Mouse (Mus musculus) lung, postnatal 25 days (tissue): ENCODE data around the gene Oser1.
A peak's percentile ranks its signal among the peaks of the same experiment; 100 is the strongest.
"Not testable (repeated sequence)": the region's sequence is repeated elsewhere in the genome, so short reads cannot be mapped to it uniquely, and the experiment has no call there.

Experiments
- DNase-seq: peaks from one replicate; pipeline ENCODE4 v3.0.0; 2022; ENCODE audit warnings: low spot score

Gene Oser1

GRCm38 (mm10) chr2:163424597-163424996 is at the start of gene Oser1:
TSS of gene Oser1 (minus strand) at chr2:163424697.
- no peak for DNase-seq

DNA sequence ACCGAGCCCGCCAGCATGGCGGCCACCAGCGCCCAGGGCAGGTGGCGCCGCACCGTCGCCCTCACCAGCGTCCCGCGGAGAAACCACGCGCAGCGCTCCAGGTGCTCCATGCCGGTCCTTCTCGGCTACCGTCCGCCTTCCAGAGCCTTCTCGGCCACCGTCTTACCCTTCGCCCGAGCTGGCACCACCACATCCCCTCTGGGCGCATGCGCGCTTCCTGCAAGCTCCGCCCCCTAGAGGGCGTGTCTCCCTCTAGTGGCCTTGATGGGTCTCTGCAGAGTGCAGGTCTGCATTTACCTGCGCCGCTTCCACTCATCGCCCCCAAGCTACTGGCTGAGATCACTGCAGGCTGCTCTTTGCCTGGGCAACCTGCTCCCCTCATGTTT is 48.0 kb upstream of the Oser1 start, which contains the start of gene Fitm2:
Fitm2 (minus strand) TSS at position 164 of the 386 bp plus-strand sequence.
- peak; percentile 95 for DNase-seq

DNA sequence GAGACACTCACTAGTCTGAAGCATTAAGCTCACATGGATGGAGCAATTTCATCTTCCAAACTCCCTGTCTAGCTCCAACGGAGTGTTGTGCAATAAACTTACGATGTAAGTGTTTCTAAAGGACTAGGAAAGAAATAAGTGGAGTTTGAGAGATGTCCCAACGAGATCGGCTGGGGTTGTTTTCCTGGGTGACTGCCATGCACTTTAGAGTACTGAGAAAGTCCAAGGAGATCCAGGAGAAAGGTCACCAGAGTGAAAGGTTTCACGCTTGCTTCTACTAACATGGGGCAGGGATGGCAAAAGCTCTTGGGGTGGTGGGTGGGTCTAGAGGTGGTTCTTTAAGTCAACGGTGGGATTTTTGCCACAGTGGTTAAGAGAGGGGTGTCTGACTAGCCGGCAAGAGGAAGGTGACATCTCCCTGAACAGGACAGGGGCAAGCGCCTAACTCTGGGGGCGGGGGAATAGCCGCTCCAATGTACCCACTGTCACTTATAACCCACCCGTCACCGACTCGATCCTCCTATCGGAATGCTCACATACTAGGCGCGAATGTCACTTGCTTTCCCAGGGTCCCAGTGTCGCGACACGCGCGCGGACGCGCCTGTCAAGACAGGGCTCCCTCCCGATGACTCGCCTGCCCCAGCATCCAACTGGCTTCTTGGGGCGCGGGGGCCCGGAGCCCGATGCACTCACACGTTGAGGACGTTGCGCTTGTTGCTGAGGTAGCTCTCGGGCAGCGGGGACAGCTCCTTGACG is 47.4 kb upstream of the Oser1 start:
- DNase-seq: peak; percentile 78

GRCm38 (mm10) chr2:163471136-163471535 is 46.6 kb upstream of the Oser1 start:
- DNase-seq: no peak

DNA sequence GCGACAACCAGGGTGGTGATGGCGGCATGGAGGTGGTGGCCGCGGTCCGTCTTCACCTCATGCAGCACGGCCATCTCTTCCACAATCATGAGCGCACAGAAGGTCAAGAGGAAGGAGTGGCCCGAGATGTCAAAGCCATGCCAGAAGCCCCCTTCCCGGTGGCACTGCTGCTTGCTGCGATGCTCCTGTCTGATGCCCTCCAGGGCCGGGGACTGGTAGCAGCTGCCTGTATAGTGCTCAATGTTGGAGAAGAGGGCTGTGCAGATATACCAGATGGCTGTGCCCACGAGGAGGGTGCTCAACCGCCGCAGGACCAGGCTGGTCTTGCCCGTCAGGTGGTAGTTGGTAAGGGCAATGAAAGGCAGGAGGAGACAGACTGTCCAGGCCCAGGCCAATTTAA is 45.2 kb upstream of the Oser1 start:
- no peak for DNase-seq

DNA sequence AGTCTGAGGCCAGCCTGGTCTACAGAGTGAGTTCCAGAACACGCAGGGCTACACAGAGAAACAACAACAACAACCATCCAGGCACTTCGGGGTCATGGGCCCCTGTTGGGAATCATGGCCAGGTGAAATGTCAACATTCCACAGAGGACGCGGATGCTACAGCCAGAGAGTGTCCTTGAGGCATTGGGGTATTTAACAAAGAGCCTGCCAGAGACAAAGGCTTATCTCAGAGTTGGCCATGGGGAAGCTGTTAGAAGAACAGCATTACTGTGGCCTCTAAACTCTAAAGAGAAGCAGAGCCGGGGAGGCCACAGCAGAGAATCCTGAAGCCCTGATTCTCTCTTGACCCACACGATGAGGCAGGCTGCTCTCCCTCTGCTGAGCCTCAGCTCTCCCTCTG is 44.4 kb upstream of the Oser1 start:
- no peak for DNase-seq

GRCm38 (mm10) chr2:163467585-163467984 is 43.1 kb upstream of the Oser1 start:
- no peak for DNase-seq

DNA sequence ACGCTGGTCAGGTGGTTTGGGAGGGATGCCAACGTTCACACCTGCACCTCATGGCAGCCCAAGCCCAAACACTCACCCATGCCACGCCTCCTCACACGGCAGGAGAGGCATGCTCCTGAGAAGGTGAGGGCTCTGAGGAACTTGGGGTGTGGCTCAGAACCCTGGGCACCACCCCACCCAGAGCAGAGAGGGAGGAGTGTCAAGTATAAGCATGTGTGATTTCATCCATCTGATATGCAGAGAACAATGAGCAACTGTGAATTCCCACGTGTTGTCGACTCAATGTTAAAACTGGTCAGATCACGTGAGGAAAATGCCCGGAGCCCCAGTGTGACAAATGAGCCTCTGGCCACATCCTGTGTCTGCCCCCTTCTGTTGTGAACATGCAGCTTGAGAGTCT is 42.3 kb upstream of the Oser1 start:
- peak; percentile 60 for DNase-seq

DNA sequence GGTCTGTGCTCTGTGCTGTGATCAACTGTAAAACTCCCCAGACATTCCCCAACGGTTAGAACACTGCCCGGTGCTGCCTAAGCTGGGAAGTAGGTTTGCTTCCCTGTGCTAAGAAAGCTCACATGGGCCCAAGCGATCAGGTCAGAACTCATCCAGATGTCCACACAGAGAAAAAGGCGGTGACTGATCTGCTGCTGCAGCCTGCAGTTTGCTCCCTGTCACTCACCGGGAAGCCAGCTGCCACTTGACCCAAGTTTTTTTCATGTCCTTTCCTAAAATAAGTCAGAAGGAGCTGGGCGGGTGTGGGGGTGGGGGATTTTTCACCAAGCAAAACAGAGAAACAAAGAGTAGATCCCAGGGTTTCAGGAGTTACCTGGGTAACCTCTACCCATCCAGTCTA is 40.1 kb upstream of the Oser1 start:
- DNase-seq: no peak

- no peak for DNase-seq
Observed at GRCm38 (mm10) chr2:163463998-163464397, 39.5 kb upstream of the Oser1 start.

DNA sequence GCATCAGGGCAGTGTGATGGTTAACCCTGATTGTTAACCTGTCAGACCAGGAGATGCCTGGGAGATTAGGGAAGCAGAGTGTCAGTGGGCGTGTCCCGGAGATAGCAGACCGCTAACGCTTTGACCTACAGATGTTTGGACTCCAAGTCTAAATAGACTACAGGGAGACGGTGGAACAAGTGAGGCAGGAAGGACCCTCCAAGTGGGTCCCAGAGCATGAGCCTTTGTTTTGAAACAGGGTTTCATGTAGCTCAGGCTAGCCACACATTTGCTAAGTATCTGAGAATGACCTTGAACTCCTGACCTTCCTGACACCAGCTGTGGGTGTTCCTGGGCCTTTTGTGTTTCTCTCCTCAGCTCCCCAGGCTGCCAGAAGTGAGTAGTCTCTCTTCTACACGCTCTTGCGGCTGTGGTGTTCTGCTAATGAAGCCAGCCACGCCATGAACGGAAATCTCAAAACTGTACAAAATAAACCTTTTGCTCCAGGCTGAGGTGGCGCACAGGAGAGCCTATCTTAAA is 38.8 kb upstream of the Oser1 start:
- no peak for DNase-seq

DNA sequence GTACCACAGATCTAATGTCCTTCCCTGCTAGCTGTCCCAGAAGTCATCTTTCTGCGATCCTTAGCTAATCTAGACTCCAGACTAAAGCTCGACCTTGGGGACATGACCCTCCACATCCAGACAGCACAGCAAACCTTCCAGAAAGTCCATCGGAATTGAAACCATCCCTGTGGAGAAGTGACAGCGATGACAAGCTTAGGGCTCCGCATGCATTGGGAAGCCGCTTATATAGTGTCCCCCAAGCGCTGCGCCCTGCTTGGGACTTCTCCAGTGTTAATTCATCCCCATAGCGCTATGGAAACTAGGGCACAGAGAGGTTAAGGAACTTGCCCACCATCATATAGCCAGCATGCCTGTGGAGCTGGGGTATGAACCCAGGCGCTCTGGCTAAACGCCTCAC is 38.3 kb upstream of the Oser1 start:
- no peak for DNase-seq

- no peak for DNase-seq
Observed at GRCm38 (mm10) chr2:163462386-163462785, 37.9 kb upstream of the Oser1 start.

DNA sequence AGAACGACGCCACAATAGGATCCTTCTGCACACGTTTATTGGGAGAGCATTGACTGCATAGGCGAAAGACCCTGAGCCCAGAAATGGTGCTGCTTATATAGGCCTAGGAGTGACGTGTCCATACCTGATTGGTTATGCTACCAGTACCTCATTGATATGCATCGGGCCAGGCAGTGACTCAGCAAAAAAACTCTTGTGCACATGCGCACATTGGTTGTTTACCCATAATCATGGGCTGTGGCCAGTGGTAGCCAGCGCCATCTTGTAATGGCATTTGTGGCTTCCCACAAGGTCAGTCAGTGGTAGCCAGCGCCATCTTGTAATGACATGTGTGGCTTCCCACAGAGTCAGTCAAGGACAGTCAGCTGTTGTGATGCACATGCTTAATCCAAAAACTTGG is 36.8 kb upstream of the Oser1 start:
- DNase-seq: not testable (repeated sequence)

DNA sequence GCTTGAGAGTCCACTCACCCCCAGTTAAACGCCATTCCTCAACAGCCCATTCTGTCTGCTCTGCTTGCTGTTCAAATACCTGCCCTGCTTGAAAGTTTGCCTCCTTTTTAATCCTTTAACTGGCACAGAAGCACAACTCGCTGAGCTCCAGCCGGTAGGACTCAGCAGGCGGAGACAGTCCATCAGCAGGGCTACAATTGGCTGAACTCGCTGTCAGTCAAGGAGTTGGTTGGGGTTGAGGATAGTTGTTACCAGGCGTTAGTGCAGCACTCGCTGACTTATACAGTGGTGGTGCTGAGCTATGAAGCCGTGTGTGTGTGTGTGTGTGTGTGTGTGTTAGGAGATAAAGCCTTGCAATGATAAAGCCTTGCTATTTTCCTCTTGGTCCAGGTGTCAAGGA is 36.1 kb upstream of the Oser1 start:
- DNase-seq: no peak

- no peak for DNase-seq
Observed at GRCm38 (mm10) chr2:163459380-163459779, 34.9 kb upstream of the Oser1 start.

- no peak for DNase-seq
Observed at GRCm38 (mm10) chr2:163458539-163459265, 34.2 kb upstream of the Oser1 start.

- no peak for DNase-seq
Observed at GRCm38 (mm10) chr2:163453378-163453777, 28.9 kb upstream of the Oser1 start.

DNA sequence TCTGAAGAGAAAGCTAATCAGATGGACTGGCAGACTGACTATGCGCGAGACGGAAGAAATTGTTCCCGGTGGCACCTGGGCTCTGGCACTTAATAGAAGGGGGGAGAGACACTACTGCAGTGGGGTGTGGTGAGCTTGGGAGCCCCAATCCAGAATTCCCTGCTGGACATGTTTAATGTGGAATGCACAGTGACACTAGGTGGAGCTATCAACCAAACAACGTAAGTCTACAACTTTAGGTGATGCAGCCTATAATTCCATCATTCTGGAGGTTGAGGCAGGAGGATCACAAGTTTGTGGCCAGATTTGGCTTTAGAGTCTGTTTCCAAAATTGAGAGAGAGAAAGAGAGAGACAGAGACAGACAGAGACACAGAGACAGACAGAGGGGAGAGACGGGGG is 28.2 kb upstream of the Oser1 start:
- DNase-seq: no peak

GRCm38 (mm10) chr2:163450668-163451295 is 26.3 kb upstream of the Oser1 start:
- no peak for DNase-seq

GRCm38 (mm10) chr2:163449276-163449675 is 24.8 kb upstream of the Oser1 start:
- no peak for DNase-seq

- DNase-seq: no peak
Observed at GRCm38 (mm10) chr2:163447375-163447774, 22.9 kb upstream of the Oser1 start.

GRCm38 (mm10) chr2:163444017-163444416 is 19.5 kb upstream of the Oser1 start:
- DNase-seq: no peak
